Mouse (Mus musculus) splenic B cell, adult 2 months (primary cell): ENCODE measurements around the gene Ugt8a.

ENCODE experiments used
- DNase-seq: peaks from one replicate; pipeline ENCODE4 v3.0.0-alpha.2; 2011; ENCODE audit warnings: low read depth, low spot score
- H3K27me3 ChIP-seq: 2 replicates; pipeline ENCODE4 v1.6.1; 2012; ENCODE audit warnings: mild to moderate bottlenecking, low read length, moderate library complexity, mixed read lengths; ENCODE audit not compliant: control insufficient read depth, poor library complexity, insufficient read depth, severe bottlenecking
- H3K36me3 ChIP-seq: 2 replicates; pipeline ENCODE4 v1.6.1; 2012; ENCODE audit warnings: mild to moderate bottlenecking, low read length, moderate library complexity, mixed read lengths; ENCODE audit not compliant: control insufficient read depth, poor library complexity, insufficient read depth, severe bottlenecking

Ugt8a gene

DNA sequence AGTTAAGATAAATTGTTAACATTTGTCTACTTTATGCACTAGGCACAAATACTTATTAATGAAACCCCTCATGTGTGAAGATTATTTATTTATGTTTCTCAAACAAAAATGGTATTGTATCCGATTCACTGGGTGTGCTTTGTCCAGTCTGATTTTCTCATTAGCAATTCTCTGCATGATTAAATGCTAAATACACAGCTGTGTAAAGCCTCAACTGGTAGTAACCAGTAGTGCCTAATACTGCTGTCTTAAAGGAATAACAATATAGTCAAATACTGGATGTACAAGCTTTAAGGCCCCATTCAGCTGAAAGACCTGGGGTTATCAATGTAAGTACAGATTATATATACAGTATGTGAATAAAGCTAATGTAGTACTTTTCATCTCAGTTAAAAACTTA is 39.4 kb downstream of the Ugt8a start:
- DNase-seq: no peak
- Histone ChIP-seq H3K36me3 (no peaks in the 10 kb centered on the region), H3K27me3 (no peaks in the 10 kb centered on the region)

DNA sequence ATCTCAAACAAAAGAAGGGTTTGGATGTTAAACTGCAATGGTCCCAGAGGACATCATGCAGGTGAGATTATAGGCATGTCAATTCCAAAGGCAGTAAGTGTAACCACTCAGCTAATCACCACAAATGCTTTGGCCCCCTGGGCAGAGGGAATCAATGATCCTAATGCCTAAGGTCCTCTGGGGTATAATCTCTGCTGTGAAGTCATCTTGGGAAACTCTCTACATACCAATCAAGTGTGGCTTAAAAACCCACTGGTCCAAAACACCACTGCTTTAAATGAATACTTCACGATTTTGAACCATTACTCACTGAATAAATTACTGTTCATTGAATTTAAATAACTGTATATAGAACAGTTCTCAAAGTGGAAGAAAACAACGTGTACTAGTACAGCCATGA is 51.3 kb downstream of the Ugt8a start:
- no peak for DNase-seq
- Histone ChIP-seq H3K27me3 (no peaks in the 10 kb centered on the region), H3K36me3 (no peaks in the 10 kb centered on the region)

DNA sequence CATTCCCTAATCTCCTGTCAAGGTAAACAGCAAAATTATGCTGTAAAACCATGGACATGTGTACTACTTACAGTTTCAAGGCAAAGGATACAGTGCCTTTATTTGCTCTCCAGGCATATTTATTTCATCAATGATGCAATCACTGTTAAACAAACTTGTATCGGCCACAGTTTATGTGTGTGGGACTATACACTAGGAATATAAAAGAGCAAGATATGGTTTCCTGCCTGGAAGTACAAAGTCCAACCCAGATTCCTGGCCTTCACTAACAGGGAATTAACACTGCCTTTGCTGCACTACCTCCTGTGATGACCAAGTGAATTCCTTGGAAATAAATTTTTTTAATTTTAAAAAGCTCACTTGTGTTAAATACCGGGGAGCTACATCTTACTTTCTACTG is 53.5 kb downstream of the Ugt8a start:
- Histone ChIP-seq H3K27me3 (no peaks in the 10 kb centered on the region), H3K36me3 (no peaks in the 10 kb centered on the region)
- no peak for DNase-seq

DNA sequence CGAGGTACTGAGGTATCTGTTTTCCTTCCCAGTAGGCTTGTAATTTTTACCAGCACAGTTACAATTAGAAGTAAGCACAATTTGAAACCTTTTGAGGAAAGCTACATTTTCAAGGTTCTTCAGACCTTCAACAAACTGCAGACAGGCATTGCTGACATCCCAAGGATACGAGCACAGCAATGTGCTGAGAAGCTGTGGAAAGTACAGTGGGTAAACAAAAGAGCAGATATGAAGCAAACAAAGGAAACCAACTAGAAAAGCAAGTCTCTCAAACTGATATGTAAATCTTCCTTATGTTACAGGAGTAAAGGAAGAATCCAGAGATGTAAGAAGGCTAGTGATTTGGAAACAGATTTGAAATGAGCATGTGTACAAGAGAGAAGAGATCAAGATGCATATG is 54.0 kb downstream of the Ugt8a start:
- no peak for DNase-seq
- Histone ChIP-seq H3K27me3 (no peaks in the 10 kb centered on the region), H3K36me3 (no peaks in the 10 kb centered on the region)

DNA sequence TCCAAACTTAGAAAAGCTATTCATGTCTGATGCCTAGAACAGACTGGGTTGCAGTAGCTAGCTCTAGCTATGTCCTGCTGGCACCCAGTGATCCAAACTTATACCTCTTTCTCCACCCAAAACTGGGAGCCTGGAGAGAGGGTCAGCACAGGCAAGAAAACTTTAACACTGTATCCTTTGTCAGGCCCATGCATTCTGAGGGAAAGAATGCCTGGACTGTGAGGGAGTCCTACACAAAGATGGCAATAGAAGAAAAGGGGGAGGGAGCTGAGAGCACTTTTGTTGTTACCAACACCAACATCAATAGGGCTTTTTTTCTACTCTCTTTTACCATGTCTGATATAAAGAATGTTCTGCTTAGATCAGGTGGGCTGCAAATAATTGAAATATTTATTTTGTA is 55.4 kb downstream of the Ugt8a start:
- no peaks in the 10 kb centered on the region for H3K27me3 ChIP-seq
- H3K36me3 ChIP-seq: no peaks in the 10 kb centered on the region
- no peak for DNase-seq

DNA sequence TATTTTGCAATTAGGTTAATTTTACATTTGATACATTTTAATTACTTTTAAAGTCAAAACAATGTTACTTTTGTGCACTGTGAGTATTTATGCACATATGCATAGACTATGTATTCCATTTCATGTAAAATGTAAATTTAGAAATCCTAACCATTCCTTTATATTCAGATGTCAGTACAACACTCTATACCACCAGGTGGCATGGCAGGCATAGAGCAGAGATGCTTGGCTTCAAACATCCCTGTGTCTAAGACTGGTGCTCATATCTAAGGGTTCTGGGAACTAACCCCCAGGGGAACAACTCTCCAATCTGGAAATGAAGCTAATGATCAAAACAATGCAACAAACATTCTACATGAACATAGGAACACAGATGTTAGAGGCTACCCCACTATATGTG is 56.6 kb downstream of the Ugt8a start:
- H3K36me3 ChIP-seq: no peaks in the 10 kb centered on the region
- H3K27me3 ChIP-seq: no peaks in the 10 kb centered on the region
- no peak for DNase-seq

DNA sequence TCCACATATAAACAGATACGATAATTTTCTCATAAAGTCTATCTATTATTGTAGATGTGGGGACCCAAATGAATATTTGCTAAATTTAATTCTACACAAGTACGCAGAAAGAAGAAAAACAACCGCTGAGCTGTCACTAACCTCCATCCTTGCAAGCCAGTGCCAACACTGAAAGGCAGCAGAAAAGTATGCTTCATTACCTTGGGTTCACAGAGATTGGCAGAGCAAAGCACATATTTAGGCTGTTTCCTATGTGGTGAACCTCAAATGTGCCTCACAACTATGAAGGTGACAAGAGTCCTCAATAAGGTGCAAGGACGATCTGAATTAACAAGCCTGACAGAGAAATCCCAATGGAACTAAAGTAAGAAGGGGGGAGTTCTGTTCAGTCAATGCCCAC is 64.0 kb downstream of the Ugt8a start:
- H3K36me3 ChIP-seq: no peaks in the 10 kb centered on the region
- H3K27me3 ChIP-seq: no peaks in the 10 kb centered on the region
- DNase-seq: no peak

DNA sequence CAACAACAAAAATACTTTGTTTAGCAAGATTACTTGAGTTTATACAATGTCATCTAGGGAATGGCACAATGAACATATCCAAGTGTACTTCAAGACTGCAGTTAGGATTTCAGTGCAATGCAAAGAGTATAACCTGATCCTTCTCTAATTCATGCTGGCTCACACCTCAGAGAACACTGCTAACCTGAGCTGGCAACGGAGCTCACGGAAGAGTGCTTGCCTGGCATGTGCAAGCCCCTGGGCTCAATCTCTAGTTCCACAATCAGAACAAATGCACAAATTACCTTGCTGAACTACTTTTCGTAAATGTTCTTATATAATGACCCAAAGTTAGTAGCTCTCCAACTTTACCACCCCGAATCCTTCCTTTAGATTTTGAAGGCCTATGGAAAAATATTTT is 68.5 kb downstream of the Ugt8a start:
- no peaks in the 10 kb centered on the region for H3K36me3 ChIP-seq
- no peaks in the 10 kb centered on the region for H3K27me3 ChIP-seq
- DNase-seq: no peak

DNA sequence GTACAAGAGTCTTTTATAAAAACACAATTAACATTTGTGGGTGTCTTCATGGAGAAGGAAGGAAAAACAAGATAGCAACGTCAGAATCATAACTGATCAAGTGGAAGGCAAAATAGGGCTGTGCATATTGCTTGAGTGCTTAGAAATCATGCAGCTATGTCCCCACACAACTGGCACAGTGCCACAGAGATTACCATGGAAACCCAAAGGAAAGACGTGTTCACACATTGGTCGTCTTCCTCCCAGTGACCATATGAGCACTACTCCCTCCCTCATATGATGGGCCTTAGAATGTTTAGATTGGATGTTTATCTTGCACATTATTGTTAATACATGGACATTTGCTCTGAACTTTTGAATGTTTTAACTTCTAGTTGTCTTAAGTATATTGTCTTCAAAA is 76.8 kb downstream of the Ugt8a start:
- H3K36me3 ChIP-seq: no peaks in the 10 kb centered on the region
- H3K27me3 ChIP-seq: no peaks in the 10 kb centered on the region
- no peak for DNase-seq

DNA sequence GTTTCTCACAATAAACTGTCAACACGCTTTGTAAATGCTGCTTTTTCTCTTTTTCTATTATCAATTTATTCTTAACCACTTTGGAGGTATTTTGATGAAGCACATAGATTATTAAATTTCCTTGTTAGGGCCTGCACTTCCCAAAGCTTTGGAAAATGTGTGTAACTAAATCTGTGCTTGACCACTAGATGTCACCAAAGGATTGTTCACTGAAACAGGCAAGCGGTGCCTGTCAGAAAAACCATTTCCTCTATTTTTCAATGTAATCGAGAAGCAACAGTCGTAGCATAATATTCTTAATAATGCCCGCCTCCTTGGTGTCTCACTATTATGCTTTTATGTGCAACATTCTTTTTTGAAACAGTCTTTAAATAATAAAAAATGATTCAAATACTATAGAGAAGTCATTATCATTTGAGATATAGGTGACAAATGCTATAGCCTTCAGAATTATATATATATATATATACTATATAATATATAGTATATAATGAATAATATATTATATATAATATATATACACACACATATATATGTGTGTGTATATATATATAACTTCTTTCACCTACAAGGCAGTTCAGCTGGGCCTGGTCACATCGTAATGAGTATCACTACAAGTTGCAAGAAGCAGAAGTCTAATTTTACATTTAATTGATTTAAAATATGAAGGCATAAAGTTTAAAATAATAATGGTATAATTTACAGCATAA is 89.1 kb downstream of the Ugt8a start:
- H3K36me3 ChIP-seq: no peaks in the 10 kb centered on the region
- H3K27me3 ChIP-seq: no peaks in the 10 kb centered on the region
- peak; percentile 32 for DNase-seq

DNA sequence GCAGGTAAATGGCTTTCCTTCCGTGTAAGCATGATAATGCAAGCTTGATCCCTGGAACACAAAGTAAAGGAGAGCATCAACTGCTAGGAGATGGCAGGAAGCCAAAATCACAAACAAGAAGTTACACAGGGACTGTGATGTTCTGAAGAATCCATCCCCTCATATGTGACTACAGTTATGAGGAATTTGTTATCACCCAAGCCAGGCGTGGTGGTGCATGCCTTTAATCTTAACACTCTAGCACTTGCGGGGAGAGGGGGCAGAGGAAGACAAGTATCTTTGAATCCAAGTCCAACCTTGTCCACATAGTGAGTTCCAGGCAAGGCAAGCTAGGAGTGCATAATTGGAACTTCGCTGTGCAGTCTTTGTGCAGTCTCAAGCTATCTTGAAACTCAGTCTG is 110.4 kb downstream of the Ugt8a start:
- DNase-seq: no peak
- Histone ChIP-seq H3K27me3 (no peaks in the 10 kb centered on the region), H3K36me3 (no peaks in the 10 kb centered on the region)

DNA sequence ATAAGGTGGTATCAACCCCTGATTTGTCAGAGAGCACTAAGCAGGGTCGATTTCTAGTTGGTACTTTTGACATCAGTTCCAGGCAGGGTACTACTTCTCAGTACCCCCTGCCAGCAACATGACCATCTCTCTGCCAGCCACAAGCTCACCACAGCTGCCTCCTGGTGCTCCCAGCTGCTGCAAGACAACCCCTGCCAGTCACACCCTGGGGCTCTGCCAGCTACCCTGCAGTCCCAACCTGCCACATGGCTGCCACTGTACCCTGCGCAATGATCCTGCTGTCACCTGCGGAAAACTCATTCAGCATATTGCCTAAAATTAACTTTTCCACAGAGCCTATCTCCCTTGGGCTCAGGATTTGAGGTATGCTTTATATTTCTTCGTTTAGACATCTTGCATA is 111.2 kb downstream of the Ugt8a start:
- Histone ChIP-seq H3K36me3 (no peaks in the 10 kb centered on the region), H3K27me3 (no peaks in the 10 kb centered on the region)
- no peak for DNase-seq

DNA sequence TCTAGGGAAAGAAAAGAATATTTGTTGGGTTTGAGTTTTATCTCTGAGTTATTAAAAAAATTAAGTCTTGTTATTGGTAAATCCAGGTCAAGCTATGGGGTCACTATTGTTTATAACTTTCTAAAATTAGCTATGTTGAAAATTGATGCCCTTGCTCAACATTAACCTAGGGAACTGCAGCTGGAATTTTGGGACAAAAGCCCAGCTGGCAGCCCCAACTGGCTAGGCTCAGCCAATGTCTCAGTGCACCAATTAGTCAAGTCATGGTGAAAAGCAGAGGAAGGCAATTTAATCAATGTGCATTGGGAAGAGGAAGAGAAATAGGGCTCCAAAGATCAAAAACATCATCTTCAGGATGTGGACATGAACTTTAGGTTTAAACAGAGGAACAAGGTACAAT is 118.7 kb downstream of the Ugt8a start:
- Histone ChIP-seq H3K27me3 (no peaks in the 10 kb centered on the region), H3K36me3 (no peaks in the 10 kb centered on the region)
- DNase-seq: no peak
